Comparison of ENCODE assay signal across 9 mouse cellular contexts in the genomic region with DNA sequence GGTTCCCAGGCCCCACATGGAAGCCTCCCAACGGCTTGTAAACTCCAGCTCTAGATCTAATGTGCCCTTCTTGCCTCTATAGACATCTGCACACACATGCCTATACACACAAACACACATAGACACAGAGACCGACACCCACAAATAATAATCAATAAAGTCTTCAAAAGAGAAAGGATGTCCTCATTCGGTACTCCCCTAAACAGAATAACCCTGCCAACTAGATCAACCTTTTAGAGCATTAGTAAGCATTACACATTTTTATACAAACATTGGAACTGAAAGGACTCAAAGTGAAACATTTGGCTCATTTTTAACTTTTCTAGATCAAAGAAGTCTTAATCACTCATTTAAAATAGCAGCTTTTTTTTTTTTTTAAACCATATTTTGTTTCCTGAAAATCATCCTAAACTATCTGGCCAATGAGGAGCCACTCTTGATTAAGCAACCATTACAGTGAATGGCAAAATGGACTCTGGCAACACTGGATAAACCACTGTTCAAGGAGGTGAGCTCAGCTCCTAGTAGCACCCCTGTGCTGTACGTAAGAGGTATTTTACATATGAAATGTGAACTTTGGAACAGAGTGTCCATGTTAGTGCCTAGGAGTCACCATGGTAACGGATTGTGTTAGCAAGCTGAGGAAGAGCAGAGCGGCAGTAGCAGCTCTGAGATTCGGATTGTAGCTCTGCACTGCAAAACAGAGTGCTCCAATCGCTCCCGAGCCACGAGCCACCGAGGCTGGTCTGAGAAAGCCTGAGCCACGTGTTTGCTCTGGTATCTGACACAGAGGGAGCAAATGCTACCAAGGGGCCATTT. TPM values are rescaled to one million over a fixed set of nuclear protein-coding genes. Genes with fewer than 3 reads are reported as not detected.
DNase-seq lines count a peak whose midpoint lies in the region; ATAC-seq lines count a peak whose summit lies in the region.
"Had no signal": no experiment of that assay in that cellular context is flagged by ENCODE, and none has a peak within 500 bp of the region (broad histone marks: within the 10 kb centered on the region; RNA-seq: fewer than 3 reads in every experiment).

No protein-coding gene starts in this region.

- no peaks in the 10 kb centered on the region for H3K36me3 ChIP-seq in embryonic facial prominence, embryonic 10.5 days (replicated peaks)
- no peaks in the 10 kb centered on the region for H3K36me3 ChIP-seq in intestine, embryonic 15.5 days
- H3K36me3 ChIP-seq in midbrain, embryonic 16.5 days (ENCODE audit: control insufficient read depth, insufficient read depth, low read length) = no peaks in the 10 kb centered on the region

- H3K27ac ChIP-seq in embryonic facial prominence, embryonic 10.5 days (replicated peaks) = no peak overlapping the region
- H3K27ac ChIP-seq in intestine, embryonic 15.5 days = peak overlapping the region; percentile 48; the same call in 1 of the 2 replicates
- 0 out of 2 replicates have a peak overlapping the region, but pooled peaks have one; percentile 47 for H3K27ac ChIP-seq in midbrain, embryonic 16.5 days (ENCODE audit: low read length)

- peak; percentile 27 to 62 for DNase-seq in left cerebral cortex, postnatal 14 days (ENCODE audit: low spot score in 2 of 2)
- DNase-seq in left cerebral cortex, postnatal 36 days (ENCODE audit: low spot score in 2 of 2) = no peak
- DNase-seq in embryonic facial prominence, embryonic 10.5 days (ENCODE audit: low spot score) = peak; percentile 6
- DNase-seq in thymus, postnatal 4 days = no peak
- no peak for DNase-seq in adrenal gland, adult 8-10 months
- DNase-seq: cerebellum, adult 9-10 months had no signal

- intact Hi-C loops in left cerebral cortex, postnatal 14 days (cut with DNase I) = no loop called here
- intact Hi-C loops in left cerebral cortex, postnatal 36 days (cut with DNase I) = no loop called here

- peak overlapping the region; percentile 41 for H3K4me2 ChIP-seq in intestine, embryonic 15.5 days (replicated peaks)
- peak overlapping the region; percentile 23; the same call in 1 of the 2 replicates for H3K4me2 ChIP-seq in midbrain, embryonic 16.5 days (ENCODE audit: low read length)

- H3K27me3 ChIP-seq in embryonic facial prominence, embryonic 10.5 days (replicated peaks; ENCODE audit: low read depth, poor library complexity, severe bottlenecking) = no peaks in the 10 kb centered on the region
- H3K27me3 ChIP-seq in intestine, embryonic 15.5 days (replicated peaks) = no peaks in the 10 kb centered on the region
- H3K27me3 ChIP-seq in midbrain, embryonic 16.5 days (ENCODE audit: control insufficient read depth, insufficient read depth, low read depth, low read length) = no peaks in the 10 kb centered on the region

- ATAC-seq in intestine, embryonic 15.5 days = peak; percentile 93
- ATAC-seq in midbrain, embryonic 16.5 days = peak; percentile 91

- H3K9me3 ChIP-seq in embryonic facial prominence, embryonic 10.5 days = no peaks in the 10 kb centered on the region
- H3K9me3 ChIP-seq in intestine, embryonic 15.5 days = no peaks in the 10 kb centered on the region
- H3K9me3 ChIP-seq in midbrain, embryonic 16.5 days (replicated peaks; ENCODE audit: control insufficient read depth, low read length, poor library complexity, severe bottlenecking) = no peaks in the 10 kb centered on the region

- H3K4me1 ChIP-seq in embryonic facial prominence, embryonic 10.5 days = peaks cover 12% of the 10 kb centered on the region; the same call in 1 of the 2 replicates
- H3K4me1 ChIP-seq in intestine, embryonic 15.5 days (replicated peaks) = peaks cover 3% of the 10 kb centered on the region; the same call in 1 of the 2 replicates
- peaks cover 5% of the 10 kb centered on the region for H3K4me1 ChIP-seq in midbrain, embryonic 16.5 days (ENCODE audit: control insufficient read depth, insufficient read depth, low read length)

- 83% methylated on average over 12 of the region's 12 CpGs for WGBS in embryonic facial prominence, embryonic 10.5 days
- WGBS in intestine, embryonic 15.5 days = 54% methylated on average over 12 of the region's 12 CpGs
- WGBS in midbrain, embryonic 16.5 days = 41% methylated on average over 12 of the region's 12 CpGs

- H3K9ac ChIP-seq in intestine, embryonic 15.5 days = no peak overlapping the region
- H3K9ac ChIP-seq in midbrain, embryonic 16.5 days (ENCODE audit: low read depth, low read length) = no peak overlapping the region

- H3K4me3 ChIP-seq in embryonic facial prominence, embryonic 10.5 days = no peak overlapping the region
- no peak overlapping the region for H3K4me3 ChIP-seq in intestine, embryonic 15.5 days (replicated peaks)
- no peak overlapping the region for H3K4me3 ChIP-seq in midbrain, embryonic 16.5 days (ENCODE audit: low read depth, low read length)
- H3K4me3 ChIP-seq: myocyte had no signal

RNA-seq across cellular contexts. Expression of a gene that starts 30.6 kb away (rescaled TPM):
- 10 to 100 TPM; 34.3 to 50.0 TPM for total RNA-seq in left cerebral cortex, postnatal 14 days (2021)
- 10 to 100 TPM; 38.5 to 58.1 TPM for total RNA-seq in left cerebral cortex, postnatal 36 days (2021)
- 15.2 and 16.6 TPM in 2 replicates for polyA plus RNA-seq in embryonic facial prominence, embryonic 10.5 days (2016; fragmentation: Nextera tagmentation; extraction: Ambion mirVana)
- 35.3 and 37.1 TPM in 2 replicates for polyA plus RNA-seq in intestine, embryonic 15.5 days (2015; fragmentation: Nextera tagmentation; extraction: Ambion mirVana)
- polyA plus RNA-seq in midbrain, embryonic 16.5 days (2015; fragmentation: Nextera tagmentation; extraction: Ambion mirVana) = 20.2 and 21.5 TPM in 2 replicates
- 100 to 1,000 TPM in 2 of 4 experiments, 10 to 100 TPM in 2; 96.1 to 103 (median 101) TPM for total RNA-seq in adrenal gland, adult 8-10 months (2022)

Comparison
In these comparisons a context has a peak if more than half of its experiments do, and no peak if none do; other contexts are left out.
1. DNase-seq: peak in left cerebral cortex, postnatal 14 days (2 of 2) and embryonic facial prominence, embryonic 10.5 days (single experiment); none in left cerebral cortex, postnatal 36 days (0 of 2), thymus, postnatal 4 days (single experiment) and adrenal gland, adult 8-10 months (single experiment).